Mouse (Mus musculus) limb, embryonic 12.5 days (tissue): Measurements from ENCODE around the gene Grb10. TPM values are rescaled to one million over a fixed set of nuclear protein-coding genes. Genes with fewer than 3 reads are reported as not detected.

ENCODE experiments used
- ATAC-seq: fragments of 200-750 bp; cut with Nextera tagmentation; 2 replicates; pipeline ENCODE4 v1.8.0; 2017; ENCODE audit warnings: low read depth, moderate TSS enrichment; ENCODE audit not compliant: insufficient number of reproducible peaks, insufficient read depth, low FRiP score, low TSS enrichment
- H3K27ac ChIP-seq: fragments of 300-500 bp; sonication (generic); 2 replicates; pipeline ENCODE4 v1.5.1; 2016; ENCODE audit warnings: mild to moderate bottlenecking, moderate library complexity
- H3K27me3 ChIP-seq: fragments of 300-500 bp; sonication (generic); 2 replicates; pipeline ENCODE4 v1.6.1; 2016; ENCODE audit warnings: mild to moderate bottlenecking, moderate library complexity
- H3K36me3 ChIP-seq: fragments of 300-500 bp; sonication (generic); 2 replicates; pipeline ENCODE4 v1.6.1; 2016; ENCODE audit warnings: mild to moderate bottlenecking, moderate library complexity
- H3K4me1 ChIP-seq: fragments of 300-500 bp; sonication (generic); replicated peaks from 2 replicates; pipeline ENCODE4 v1.6.1; 2016
- H3K4me2 ChIP-seq: fragments of 300-500 bp; sonication (generic); 2 replicates; pipeline ENCODE4 v1.6.1; 2016; ENCODE audit warnings: mild to moderate bottlenecking, moderate library complexity
- H3K4me3 ChIP-seq: fragments of 300-500 bp; sonication (generic); replicated peaks from 2 replicates; pipeline ENCODE4 v1.5.1; 2016; ENCODE audit warnings: mild to moderate bottlenecking
- H3K9ac ChIP-seq: fragments of 300-500 bp; sonication (generic); replicated peaks from 2 replicates; pipeline ENCODE4 v1.6.1; 2016; ENCODE audit warnings: mild to moderate bottlenecking, moderate library complexity
- H3K9me3 ChIP-seq: fragments of 300-500 bp; sonication (generic); 2 replicates; pipeline ENCODE4 v1.6.1; 2016; ENCODE audit warnings: mild to moderate bottlenecking, moderate library complexity
- WGBS: fragments of 180-500 bp; shearing (Covaris S2); methylation state at CpG from one replicate; pipeline ENCODE4 v1.1.7; 2016; 5-methylcytosine and 5-hydroxymethylcytosine counted together
- polyA plus RNA-seq: library from polyadenylated mRNA; unstranded; fragments of >200 nt; fragmentation: Nextera tagmentation; extraction: Ambion mirVana; gene quantifications from 2 replicates; pipeline ENCODE4 v1.2.1, GENCODE M21; 2016

Grb10 gene
- polyA plus RNA-seq, 1 experiment from 2014 or later: 546 TPM

DNA sequence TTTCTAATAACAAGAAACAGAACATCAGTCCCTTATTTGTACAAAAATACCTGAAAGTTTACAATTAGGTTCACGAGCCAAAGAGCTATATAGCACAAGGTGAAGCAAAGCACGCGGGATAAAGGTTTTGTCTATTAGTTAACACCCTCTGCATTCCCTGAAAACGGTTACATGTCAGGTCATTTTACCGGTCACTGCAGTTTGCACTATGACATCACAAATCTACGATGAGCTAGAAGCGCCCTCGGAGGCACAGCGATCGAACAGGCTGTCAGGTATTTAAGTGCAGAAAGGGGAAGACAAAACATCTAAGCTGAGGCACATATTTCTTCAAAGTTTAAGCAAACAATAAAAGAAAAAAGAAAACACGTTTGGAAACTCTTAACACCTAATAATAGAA is 108.0 kb downstream of the Grb10 start:
- no peaks in the 10 kb centered on the region; the same call in 1 of the 2 replicates for H3K4me1 ChIP-seq
- H3K36me3 ChIP-seq: peaks cover 57% of the 10 kb centered on the region
- WGBS: 70% methylated on average over 11 of the region's 11 CpGs

GRCm38 (mm10) chr11:11929059-11929458 is 109.4 kb downstream of the Grb10 start:
- peaks cover 43% of the 10 kb centered on the region for H3K36me3 ChIP-seq
- H3K27ac ChIP-seq: 0 out of 2 replicates have a peak overlapping the region, but pooled peaks have one; percentile 12
- ATAC-seq: no peak
- no peak overlapping the region for H3K9ac ChIP-seq
- H3K4me2 ChIP-seq: no peak overlapping the region
- no peaks in the 10 kb centered on the region for H3K27me3 ChIP-seq
- no peak overlapping the region for H3K4me3 ChIP-seq
- WGBS: 95% methylated on average over 3 of the region's 3 CpGs
- H3K9me3 ChIP-seq: no peaks in the 10 kb centered on the region
- peaks cover under 1% of the 10 kb centered on the region; the same call in 1 of the 2 replicates for H3K4me1 ChIP-seq

More for the DNA sequence above, 108.0 kb downstream of the Grb10 start:
- ATAC-seq: no peak
- no peak overlapping the region for H3K4me3 ChIP-seq
- H3K27me3 ChIP-seq: no peaks in the 10 kb centered on the region
- H3K9me3 ChIP-seq: no peaks in the 10 kb centered on the region
- no peak overlapping the region for H3K4me2 ChIP-seq
- H3K27ac ChIP-seq: peak overlapping the region; percentile 56; the same call in 1 of the 2 replicates
- no peak overlapping the region for H3K9ac ChIP-seq

- Histone ChIP-seq H3K27ac (0 out of 2 replicates have a peak overlapping the region, but pooled peaks have one; percentile 12), H3K9ac (no peak overlapping the region), H3K27me3 (no peaks in the 10 kb centered on the region), H3K36me3 (peaks cover 38% of the 10 kb centered on the region), H3K9me3 (no peaks in the 10 kb centered on the region), H3K4me2 (no peak overlapping the region), H3K4me3 (no peak overlapping the region), H3K4me1 (peaks cover 4% of the 10 kb centered on the region; the same call in 1 of the 2 replicates)
- ATAC-seq: no peak
- WGBS: 94% methylated on average over 2 of the region's 2 CpGs
These were observed 109.9 kb downstream of the Grb10 start for GRCm38 (mm10) chr11:11928586-11928985.

GRCm38 (mm10) chr11:11923900-11924299 is 114.6 kb downstream of the Grb10 start:
- Histone ChIP-seq H3K27ac (no peak overlapping the region), H3K36me3 (no peaks in the 10 kb centered on the region), H3K4me2 (no peak overlapping the region), H3K9ac (no peak overlapping the region), H3K9me3 (no peaks in the 10 kb centered on the region), H3K4me3 (no peak overlapping the region), H3K4me1 (0 out of 2 replicates have a peak, but pooled peaks cover 4% of the 10 kb centered on the region), H3K27me3 (no peaks in the 10 kb centered on the region)
- no peak for ATAC-seq
- WGBS: 68% methylated on average over 3 of the region's 3 CpGs

- no peak overlapping the region for H3K4me2 ChIP-seq
- ATAC-seq: no peak
- H3K27ac ChIP-seq: no peak overlapping the region
- H3K27me3 ChIP-seq: no peaks in the 10 kb centered on the region
- WGBS: 91% methylated on average over 3 of the region's 3 CpGs
- H3K4me3 ChIP-seq: no peak overlapping the region
- 0 out of 2 replicates have a peak, but pooled peaks cover 4% of the 10 kb centered on the region for H3K4me1 ChIP-seq
- no peak overlapping the region for H3K9ac ChIP-seq
- no peaks in the 10 kb centered on the region for H3K9me3 ChIP-seq
- H3K36me3 ChIP-seq: no peaks in the 10 kb centered on the region
These were observed 115.1 kb downstream of the Grb10 start for GRCm38 (mm10) chr11:11923345-11923744.

DNA sequence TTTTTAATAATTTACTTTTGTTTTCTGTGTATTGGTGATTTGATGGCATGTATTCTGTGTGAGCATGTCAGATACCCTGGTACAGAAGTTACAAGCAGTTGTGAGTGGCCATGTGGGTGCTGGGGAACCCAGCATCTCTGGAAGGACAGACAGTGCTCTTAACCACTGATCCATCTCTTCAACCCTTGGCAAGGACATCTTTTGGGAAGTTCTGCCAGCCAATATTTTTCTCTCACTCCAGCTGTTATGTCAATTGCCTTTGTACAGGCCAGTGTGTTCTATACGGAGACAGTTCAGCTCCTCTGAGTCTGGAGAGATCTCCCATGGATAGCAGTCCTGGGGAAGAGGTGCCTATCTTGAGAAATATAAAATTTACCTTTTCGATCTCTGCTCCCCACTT is 116.4 kb downstream of the Grb10 start:
- WGBS: 88% methylated on average over 2 of the region's 2 CpGs
- Histone ChIP-seq H3K27me3 (no peaks in the 10 kb centered on the region), H3K9ac (no peak overlapping the region), H3K4me2 (no peak overlapping the region), H3K27ac (no peak overlapping the region), H3K36me3 (no peaks in the 10 kb centered on the region), H3K9me3 (no peaks in the 10 kb centered on the region), H3K4me3 (no peak overlapping the region), H3K4me1 (0 out of 2 replicates have a peak, but pooled peaks cover 4% of the 10 kb centered on the region)
- no peak for ATAC-seq

GRCm38 (mm10) chr11:11907703-11908413 is 130.6 kb downstream of the Grb10 start:
- H3K27me3 ChIP-seq: no peaks in the 10 kb centered on the region
- H3K9me3 ChIP-seq: no peaks in the 10 kb centered on the region
- H3K4me1 ChIP-seq: 0 out of 2 replicates have a peak, but pooled peaks cover 6% of the 10 kb centered on the region
- no peak overlapping the region for H3K4me2 ChIP-seq
- H3K27ac ChIP-seq: peak overlapping the region; percentile 50; the same call in 1 of the 2 replicates
- H3K4me3 ChIP-seq: no peak overlapping the region
- WGBS: 43% methylated on average over 7 of the region's 7 CpGs
- no peak overlapping the region for H3K9ac ChIP-seq
- ATAC-seq: 0 out of 2 replicates have a peak, but pooled peaks have one; percentile 42
- H3K36me3 ChIP-seq: no peaks in the 10 kb centered on the region

GRCm38 (mm10) chr11:11905518-11905917 is 133.0 kb downstream of the Grb10 start:
- Histone ChIP-seq H3K4me2 (no peak overlapping the region), H3K27me3 (no peaks in the 10 kb centered on the region), H3K27ac (no peak overlapping the region), H3K4me1 (0 out of 2 replicates have a peak, but pooled peaks cover 6% of the 10 kb centered on the region), H3K4me3 (no peak overlapping the region), H3K9ac (no peak overlapping the region), H3K36me3 (no peaks in the 10 kb centered on the region), H3K9me3 (no peaks in the 10 kb centered on the region)
- no peak for ATAC-seq

DNA sequence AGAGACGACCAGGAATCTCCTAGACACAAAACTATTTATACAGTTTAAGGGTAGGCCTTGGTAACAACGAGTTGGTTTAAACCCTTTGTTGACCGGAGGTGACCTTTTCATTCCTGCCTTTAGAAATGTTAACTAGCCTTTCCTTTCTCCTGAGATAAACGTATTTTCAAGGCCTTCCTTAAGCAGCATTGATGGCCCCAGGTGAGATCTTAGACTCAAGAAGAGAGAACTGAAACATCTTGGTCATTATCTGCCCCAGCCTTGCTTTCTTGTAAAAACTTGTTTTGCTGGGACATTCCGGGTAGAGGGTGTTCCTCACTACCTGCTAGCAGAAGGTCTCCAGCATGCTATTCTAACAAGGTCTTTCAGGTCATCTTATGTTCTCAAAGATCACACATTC is 133.5 kb downstream of the Grb10 start:
- Histone ChIP-seq H3K27ac (no peak overlapping the region), H3K4me2 (no peak overlapping the region), H3K4me3 (no peak overlapping the region), H3K9me3 (no peaks in the 10 kb centered on the region), H3K4me1 (0 out of 2 replicates have a peak, but pooled peaks cover 6% of the 10 kb centered on the region), H3K36me3 (no peaks in the 10 kb centered on the region), H3K9ac (no peak overlapping the region), H3K27me3 (no peaks in the 10 kb centered on the region)
- WGBS: 75% methylated on average over 5 of the region's 5 CpGs
- no peak for ATAC-seq

- WGBS: 60% methylated on average over 5 of the region's 5 CpGs
- Histone ChIP-seq H3K9me3 (no peaks in the 10 kb centered on the region), H3K27me3 (no peaks in the 10 kb centered on the region), H3K27ac (no peak overlapping the region), H3K4me3 (no peak overlapping the region), H3K9ac (no peak overlapping the region), H3K4me2 (no peak overlapping the region), H3K36me3 (no peaks in the 10 kb centered on the region), H3K4me1 (no peaks in the 10 kb centered on the region)
- no peak for ATAC-seq
These were observed 137.0 kb downstream of the Grb10 start for GRCm38 (mm10) chr11:11901509-11901908.

- H3K27ac ChIP-seq: no peak overlapping the region
- H3K9me3 ChIP-seq: no peaks in the 10 kb centered on the region
- WGBS: 80% methylated on average over 3 of the region's 3 CpGs
- H3K9ac ChIP-seq: no peak overlapping the region
- H3K4me3 ChIP-seq: no peak overlapping the region
- no peak for ATAC-seq
- no peaks in the 10 kb centered on the region for H3K4me1 ChIP-seq
- no peaks in the 10 kb centered on the region for H3K36me3 ChIP-seq
- H3K27me3 ChIP-seq: no peaks in the 10 kb centered on the region
- H3K4me2 ChIP-seq: no peak overlapping the region
These were observed 140.0 kb downstream of the Grb10 start for GRCm38 (mm10) chr11:11898496-11898895.
